Mouse (Mus musculus) embryonic facial prominence, embryonic 12.5 days (tissue): ENCODE results near the gene Bicdl1. TPM values are rescaled to one million over a fixed set of nuclear protein-coding genes. Genes with fewer than 3 reads are reported as not detected.
"Not testable (repeated sequence)": the region's sequence is repeated elsewhere in the genome, so short reads cannot be mapped to it uniquely, and the experiment has no call there.

Source experiments
- ATAC-seq: fragments of 200-750 bp; cut with Nextera tagmentation; 2 replicates; pipeline ENCODE4 v1.8.0; 2017; ENCODE audit not compliant: insufficient number of reproducible peaks, insufficient read depth, low FRiP score, low TSS enrichment
- H3K27ac ChIP-seq: fragments of 300-500 bp; sonication (generic); 2 replicates; pipeline ENCODE4 v1.5.1; 2016; ENCODE audit warnings: mild to moderate bottlenecking
- H3K27me3 ChIP-seq: fragments of 300-500 bp; sonication (generic); 2 replicates; pipeline ENCODE4 v1.6.1; 2016; ENCODE audit warnings: mild to moderate bottlenecking, moderate library complexity
- H3K36me3 ChIP-seq: fragments of 300-500 bp; sonication (generic); 2 replicates; pipeline ENCODE4 v1.6.1; 2016; ENCODE audit warnings: mild to moderate bottlenecking
- H3K4me1 ChIP-seq: fragments of 300-500 bp; sonication (generic); 2 replicates; pipeline ENCODE4 v1.6.1; 2016
- H3K4me2 ChIP-seq: fragments of 300-500 bp; sonication (generic); replicated peaks from 2 replicates; pipeline ENCODE4 v1.6.1; 2016; ENCODE audit warnings: mild to moderate bottlenecking, moderate library complexity
- H3K4me3 ChIP-seq: fragments of 300-500 bp; sonication (generic); 2 replicates; pipeline ENCODE4 v1.5.1; 2016; ENCODE audit warnings: mild to moderate bottlenecking
- H3K9ac ChIP-seq: fragments of 300-500 bp; sonication (generic); 2 replicates; pipeline ENCODE4 v1.6.1; 2016; ENCODE audit warnings: mild to moderate bottlenecking, moderate library complexity
- H3K9me3 ChIP-seq: fragments of 300-500 bp; sonication (generic); 2 replicates; pipeline ENCODE4 v1.6.1; 2016; ENCODE audit warnings: mild to moderate bottlenecking, moderate library complexity
- WGBS: fragments of 180-500 bp; shearing (Covaris S2); methylation state at CpG from one replicate; pipeline ENCODE4 v1.1.7; 2016; 5-methylcytosine and 5-hydroxymethylcytosine counted together
- polyA plus RNA-seq: library from polyadenylated mRNA; unstranded; fragments of >200 nt; fragmentation: Nextera tagmentation; extraction: Ambion mirVana; gene quantifications from 2 replicates; pipeline ENCODE4 v1.2.1, GENCODE M21; 2016

The Bicdl1 gene
- polyA plus RNA-seq, 1 experiment from 2014 or later: 12.4 TPM

DNA sequence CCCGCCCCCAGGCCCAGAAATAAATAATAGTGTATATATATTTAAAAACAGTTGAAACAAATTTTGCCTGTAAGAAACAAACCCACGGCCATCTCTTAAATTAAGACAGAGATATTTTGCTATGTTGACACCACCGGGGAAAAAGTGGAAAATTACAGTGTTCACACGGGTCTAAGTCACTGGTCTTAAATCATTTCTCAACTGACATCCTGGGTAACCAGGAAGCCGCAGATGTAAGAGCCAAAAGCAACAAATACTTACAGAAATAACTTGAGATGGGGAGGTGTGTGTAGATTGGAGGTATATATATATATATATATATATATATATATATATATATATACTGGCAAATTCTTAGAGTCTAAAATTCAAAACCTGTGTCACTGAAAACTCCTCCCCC is 21.5 kb upstream of the Bicdl1 start:
- ATAC-seq: no peak
- no peaks in the 10 kb centered on the region for H3K9me3 ChIP-seq
- no peak overlapping the region for H3K4me3 ChIP-seq
- 79% methylated on average over 5 of the region's 5 CpGs for WGBS
- no peaks in the 10 kb centered on the region for H3K36me3 ChIP-seq
- H3K27me3 ChIP-seq: no peaks in the 10 kb centered on the region
- H3K4me2 ChIP-seq: no peak overlapping the region
- H3K4me1 ChIP-seq: no peaks in the 10 kb centered on the region
- H3K9ac ChIP-seq: no peak overlapping the region
- H3K27ac ChIP-seq: no peak overlapping the region

DNA sequence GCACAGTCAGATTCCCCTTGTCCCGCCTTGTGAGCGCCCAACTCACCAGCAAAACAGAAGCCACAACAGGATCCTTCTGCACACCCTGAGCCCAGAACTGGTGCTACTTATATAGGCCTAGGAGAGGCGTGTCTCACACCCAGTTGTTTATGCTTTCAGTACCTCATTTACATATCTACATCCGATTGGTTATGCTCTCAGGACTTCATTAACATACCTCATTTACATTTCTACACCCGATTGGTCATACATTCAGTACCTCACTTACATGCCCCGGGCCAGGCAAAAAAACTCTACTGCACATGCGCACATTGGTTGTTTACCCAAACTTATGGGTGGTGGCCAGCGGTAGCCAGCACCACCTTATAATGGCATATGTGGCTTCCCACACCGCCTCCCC is 20.5 kb upstream of the Bicdl1 start:
- H3K9me3 ChIP-seq, H3K27ac ChIP-seq, H3K36me3 ChIP-seq, H3K4me3 ChIP-seq, H3K4me2 ChIP-seq, H3K9ac ChIP-seq, H3K4me1 ChIP-seq, ATAC-seq, H3K27me3 ChIP-seq: not testable (repeated sequence)
- 87% methylated on average over 9 of the region's 9 CpGs for WGBS

DNA sequence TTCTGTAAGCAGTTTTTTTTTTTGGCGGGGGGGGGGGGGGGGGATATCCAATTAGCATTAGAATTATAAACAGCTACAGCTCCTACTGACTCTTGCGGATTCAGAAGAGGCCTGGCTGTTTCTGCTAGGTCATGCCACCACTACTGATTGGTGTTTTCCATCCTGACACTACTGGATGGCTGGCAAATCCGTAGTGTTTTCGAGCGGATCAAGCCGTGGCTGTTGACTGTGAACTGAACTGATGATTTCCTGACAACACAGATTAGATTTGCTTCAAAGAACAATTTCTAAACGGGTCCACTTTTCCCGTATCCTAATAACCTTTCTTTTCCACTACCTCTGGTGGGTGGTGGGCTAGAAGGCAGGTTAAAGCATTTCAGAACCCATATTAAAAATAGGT is 16.9 kb upstream of the Bicdl1 start:
- Histone ChIP-seq H3K9ac (no peak overlapping the region), H3K9me3 (no peaks in the 10 kb centered on the region), H3K4me3 (no peak overlapping the region), H3K4me2 (no peak overlapping the region), H3K27ac (no peak overlapping the region), H3K27me3 (no peaks in the 10 kb centered on the region), H3K36me3 (no peaks in the 10 kb centered on the region), H3K4me1 (no peaks in the 10 kb centered on the region)
- no peak for ATAC-seq
- WGBS: 54% methylated on average over 8 of the region's 8 CpGs

DNA sequence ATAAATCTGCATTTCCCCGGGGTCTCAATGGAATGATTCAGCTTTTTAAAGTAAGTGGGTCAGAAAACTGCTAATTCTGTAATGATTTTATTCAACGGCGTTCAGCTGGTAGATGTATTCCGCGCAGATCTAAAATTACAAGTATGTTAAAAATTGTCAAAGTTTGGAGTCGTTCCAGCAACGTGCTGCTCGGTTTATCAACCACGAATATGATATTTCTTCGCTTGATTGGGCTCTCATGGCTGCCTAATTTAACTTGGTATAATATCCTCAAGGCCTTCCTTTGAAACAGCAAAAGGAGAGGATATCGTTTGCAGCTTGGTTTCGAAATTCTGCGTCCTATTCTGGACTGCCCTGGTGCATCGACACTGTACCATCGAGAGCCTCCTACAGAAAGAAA is 13.9 kb upstream of the Bicdl1 start:
- no peaks in the 10 kb centered on the region for H3K36me3 ChIP-seq
- H3K4me2 ChIP-seq: no peak overlapping the region
- no peak overlapping the region for H3K4me3 ChIP-seq
- no peak overlapping the region for H3K9ac ChIP-seq
- no peak overlapping the region for H3K27ac ChIP-seq
- H3K27me3 ChIP-seq: no peaks in the 10 kb centered on the region
- WGBS: 69% methylated on average over 15 of the region's 15 CpGs
- H3K4me1 ChIP-seq: no peaks in the 10 kb centered on the region
- no peaks in the 10 kb centered on the region for H3K9me3 ChIP-seq
- ATAC-seq: no peak

DNA sequence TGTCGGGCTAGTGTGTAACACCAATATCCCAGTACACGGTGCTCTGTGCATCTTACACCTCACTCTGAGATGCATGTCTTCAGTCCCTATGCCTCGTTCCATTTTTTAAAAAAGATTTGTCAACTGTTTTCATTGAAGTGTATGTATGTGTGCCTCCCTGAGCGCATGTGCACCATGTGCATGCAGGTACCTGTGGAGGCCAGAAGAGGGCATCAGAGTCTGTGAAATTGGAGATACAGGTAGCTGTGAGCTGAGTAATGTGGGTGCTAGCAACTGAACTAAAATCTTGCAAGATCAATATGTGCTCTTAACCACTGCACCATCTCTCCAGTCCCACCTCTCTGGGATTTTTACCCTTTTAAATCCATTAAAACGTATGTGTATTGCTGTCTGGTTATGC is 6.6 kb upstream of the Bicdl1 start:
- WGBS: 89% methylated on average over 5 of the region's 5 CpGs
- Histone ChIP-seq H3K27ac (no peak overlapping the region), H3K4me3 (no peak overlapping the region), H3K27me3 (peaks cover 6% of the 10 kb centered on the region), H3K4me1 (no peaks in the 10 kb centered on the region), H3K9ac (no peak overlapping the region), H3K36me3 (no peaks in the 10 kb centered on the region), H3K9me3 (no peaks in the 10 kb centered on the region), H3K4me2 (no peak overlapping the region)
- no peak for ATAC-seq

DNA sequence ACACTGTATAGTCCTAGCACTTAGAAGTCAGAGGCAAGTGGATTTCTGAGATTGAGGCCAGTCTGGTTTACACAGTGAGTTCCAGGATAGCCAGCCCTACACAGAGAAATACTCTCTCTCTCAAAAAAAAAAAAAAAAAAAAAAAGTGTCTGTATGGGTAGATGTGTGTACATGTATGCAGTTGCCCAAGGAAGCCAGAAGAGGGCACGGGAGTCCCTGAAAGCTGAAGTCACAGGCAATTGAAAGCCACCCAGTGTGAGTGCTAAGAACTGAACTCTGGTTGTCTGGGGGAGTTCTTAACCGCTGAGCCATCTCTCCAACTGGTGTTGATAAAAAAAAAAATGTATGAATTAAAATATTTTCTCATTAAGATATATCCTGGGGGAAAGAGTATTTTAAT is 3.1 kb upstream of the Bicdl1 start:
- Histone ChIP-seq H3K9ac (no peak overlapping the region), H3K36me3 (no peaks in the 10 kb centered on the region), H3K9me3 (no peaks in the 10 kb centered on the region), H3K4me2 (no peak overlapping the region), H3K4me3 (no peak overlapping the region), H3K4me1 (peaks cover 7% of the 10 kb centered on the region; the same call in 1 of the 2 replicates), H3K27me3 (peaks cover 26% of the 10 kb centered on the region), H3K27ac (no peak overlapping the region)
- no peak for ATAC-seq
- WGBS: 82% methylated on average over 2 of the region's 2 CpGs

DNA sequence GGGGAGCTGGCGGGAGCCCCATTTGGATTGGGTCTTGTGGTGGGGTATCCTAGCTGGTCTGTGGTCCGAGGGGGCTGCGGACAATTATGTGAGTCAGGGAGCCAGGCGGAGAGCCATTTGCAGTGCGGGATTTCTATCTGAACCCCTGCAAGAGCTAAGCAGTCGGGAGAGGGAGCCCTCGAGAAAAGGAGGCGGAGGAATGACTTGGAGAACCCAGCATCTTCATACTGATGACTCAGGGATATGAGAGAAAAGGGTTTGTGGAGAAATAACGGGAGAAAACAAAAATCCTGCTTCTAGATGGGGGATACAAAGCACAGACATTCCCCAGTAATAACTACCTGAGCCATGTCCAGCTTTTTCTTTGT is 1.4 kb upstream of the Bicdl1 start:
- Histone ChIP-seq H3K4me1 (peaks cover 7% of the 10 kb centered on the region; the same call in 1 of the 2 replicates), H3K9ac (no peak overlapping the region)

DNA sequence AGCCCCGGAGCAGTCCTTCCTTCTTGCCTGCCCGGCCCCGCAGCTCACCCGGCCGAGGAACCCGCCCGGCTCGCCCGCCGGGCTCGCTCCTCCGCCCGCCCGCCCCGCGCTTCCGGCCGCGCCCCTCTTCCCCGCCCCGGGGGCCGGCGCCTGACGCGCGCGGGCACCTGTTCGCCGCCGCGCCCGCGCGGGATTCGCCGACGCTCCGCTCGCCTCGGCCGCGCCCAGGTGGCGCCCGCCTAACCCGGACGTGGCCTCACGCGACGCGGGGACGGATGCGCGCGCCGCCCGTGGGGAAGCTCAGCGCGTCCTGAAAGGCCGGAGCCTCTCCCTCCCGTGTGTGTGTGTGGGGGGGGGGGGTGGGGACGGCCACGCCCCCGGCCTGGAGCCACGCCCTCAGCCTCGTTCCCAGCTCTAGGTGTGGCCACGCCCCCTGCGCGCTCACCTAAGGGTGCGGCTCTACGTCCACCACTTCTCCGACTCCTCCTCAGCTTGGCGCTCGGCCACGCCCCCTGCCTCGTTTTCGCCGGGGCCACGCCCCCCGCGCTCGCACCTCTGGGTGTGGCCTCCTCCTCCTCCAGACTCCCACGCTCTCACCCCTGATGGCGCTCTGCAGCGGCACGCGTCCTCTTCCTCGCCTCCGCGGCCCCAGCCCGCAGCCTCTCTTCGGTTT is 891 bp upstream of the Bicdl1 start:
- 1% methylated on average over 82 of the region's 91 CpGs for WGBS
- Histone ChIP-seq H3K4me1 (peaks cover 7% of the 10 kb centered on the region; the same call in 1 of the 2 replicates), H3K9ac (peak overlapping the region; percentile 44), H3K36me3 (no peaks in the 10 kb centered on the region), H3K4me3 (peak overlapping the region; percentile 57), H3K9me3 (no peaks in the 10 kb centered on the region), H3K27ac (0 out of 2 replicates have a peak overlapping the region, but pooled peaks have one; percentile 46), H3K4me2 (peak overlapping the region; percentile 99), H3K27me3 (peaks cover 32% of the 10 kb centered on the region)
- ATAC-seq: peak; percentile 83

More for the DNA sequence above, 1.4 kb upstream of the Bicdl1 start:
- WGBS: 0% methylated on average over 9 of the region's 9 CpGs
- peaks cover 32% of the 10 kb centered on the region for H3K27me3 ChIP-seq
- peak overlapping the region; percentile 99 for H3K4me2 ChIP-seq
- no peaks in the 10 kb centered on the region for H3K9me3 ChIP-seq
- no peak; the same call in 1 of the 2 replicates for ATAC-seq
- H3K36me3 ChIP-seq: no peaks in the 10 kb centered on the region
- H3K4me3 ChIP-seq: peak overlapping the region; percentile 57
- H3K27ac ChIP-seq: no peak overlapping the region

DNA sequence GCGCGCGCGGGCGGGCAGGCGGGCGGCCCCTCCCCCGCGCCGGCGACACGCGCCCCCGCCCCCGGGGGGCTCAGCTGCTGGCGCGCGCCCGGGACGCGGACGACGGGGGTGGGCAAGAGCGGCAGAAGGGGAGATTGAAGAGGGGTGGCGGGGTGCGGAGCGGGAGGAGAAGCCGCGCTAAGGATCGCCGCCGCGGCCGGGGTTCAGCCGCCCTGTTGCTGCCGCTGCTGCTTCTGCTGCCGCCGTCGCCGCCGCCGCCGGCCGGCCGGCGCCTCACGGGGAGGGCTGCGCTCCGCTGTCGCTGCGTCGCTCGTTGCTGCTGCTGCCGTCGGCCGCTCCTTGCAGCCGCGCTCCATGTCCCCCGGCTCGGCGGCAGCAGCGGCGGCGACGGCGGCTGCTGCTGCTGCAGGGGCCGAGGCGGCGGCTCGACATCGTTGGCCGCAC is 333 bp upstream of the Bicdl1 start:
- no peak for ATAC-seq
- peak overlapping the region; percentile 99 for H3K4me2 ChIP-seq
- peaks cover 32% of the 10 kb centered on the region for H3K27me3 ChIP-seq
- H3K4me1 ChIP-seq: peaks cover 7% of the 10 kb centered on the region; the same call in 1 of the 2 replicates
- H3K4me3 ChIP-seq: peak overlapping the region; percentile 57
- peak overlapping the region; percentile 44 for H3K9ac ChIP-seq
- 0 out of 2 replicates have a peak overlapping the region, but pooled peaks have one; percentile 46 for H3K27ac ChIP-seq
- H3K36me3 ChIP-seq: no peaks in the 10 kb centered on the region
- H3K9me3 ChIP-seq: no peaks in the 10 kb centered on the region
- under 1% methylated on average over 41 of the region's 72 CpGs for WGBS

DNA sequence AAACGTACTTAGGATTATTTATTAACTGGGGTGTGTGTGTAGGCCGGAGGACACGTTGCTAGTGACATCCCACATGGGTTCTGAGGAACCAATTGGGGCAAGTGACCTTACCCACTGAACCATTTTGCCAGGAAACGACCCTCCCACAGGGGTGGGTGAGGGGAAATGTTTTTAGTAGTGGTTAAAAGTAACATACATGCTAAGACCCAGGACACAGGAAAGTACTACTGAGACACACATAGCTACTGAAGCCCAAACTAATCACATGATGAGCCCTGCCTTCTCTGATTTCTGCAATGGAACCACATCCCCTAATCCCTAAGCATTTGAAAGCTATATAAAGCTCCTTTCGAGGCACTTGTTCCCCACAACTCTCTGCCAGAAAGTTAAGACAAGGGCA is 1.1 kb downstream of the Bicdl1 start:
- H3K4me3 ChIP-seq: peak overlapping the region; percentile 57
- ATAC-seq: no peak
- no peaks in the 10 kb centered on the region for H3K9me3 ChIP-seq
- peaks cover 7% of the 10 kb centered on the region; the same call in 1 of the 2 replicates for H3K4me1 ChIP-seq
- WGBS: 59% methylated on average over 5 of the region's 5 CpGs
- no peak overlapping the region for H3K9ac ChIP-seq
- H3K4me2 ChIP-seq: peak overlapping the region; percentile 99
- H3K27me3 ChIP-seq: peaks cover 32% of the 10 kb centered on the region
- H3K36me3 ChIP-seq: no peaks in the 10 kb centered on the region
- H3K27ac ChIP-seq: no peak overlapping the region

DNA sequence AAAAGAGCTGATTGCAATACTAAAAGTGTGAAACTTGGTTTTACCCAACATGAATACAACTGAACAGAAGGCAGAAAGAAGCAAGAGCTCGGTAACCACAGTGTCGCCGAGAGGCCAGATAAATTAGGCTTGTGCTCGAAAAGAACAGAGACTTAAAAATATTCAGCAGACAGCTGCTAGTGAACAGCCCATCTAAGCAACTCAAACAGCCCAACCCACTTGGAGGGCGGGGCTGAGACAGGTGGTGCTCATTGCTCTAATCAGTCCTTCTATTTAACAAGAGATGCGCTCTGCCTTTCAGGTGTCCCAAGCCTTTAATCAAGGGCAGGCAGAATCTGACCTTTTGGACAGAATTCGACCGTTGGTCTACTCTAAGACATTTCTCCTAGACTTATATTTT is 4.8 kb downstream of the Bicdl1 start:
- no peaks in the 10 kb centered on the region for H3K9me3 ChIP-seq
- peaks cover 22% of the 10 kb centered on the region for H3K27me3 ChIP-seq
- H3K9ac ChIP-seq: no peak overlapping the region
- no peak overlapping the region for H3K4me3 ChIP-seq
- no peak overlapping the region for H3K4me2 ChIP-seq
- H3K27ac ChIP-seq: no peak overlapping the region
- no peak for ATAC-seq
- H3K4me1 ChIP-seq: peaks cover 7% of the 10 kb centered on the region; the same call in 1 of the 2 replicates
- no peaks in the 10 kb centered on the region for H3K36me3 ChIP-seq
- WGBS: 78% methylated on average over 8 of the region's 8 CpGs

DNA sequence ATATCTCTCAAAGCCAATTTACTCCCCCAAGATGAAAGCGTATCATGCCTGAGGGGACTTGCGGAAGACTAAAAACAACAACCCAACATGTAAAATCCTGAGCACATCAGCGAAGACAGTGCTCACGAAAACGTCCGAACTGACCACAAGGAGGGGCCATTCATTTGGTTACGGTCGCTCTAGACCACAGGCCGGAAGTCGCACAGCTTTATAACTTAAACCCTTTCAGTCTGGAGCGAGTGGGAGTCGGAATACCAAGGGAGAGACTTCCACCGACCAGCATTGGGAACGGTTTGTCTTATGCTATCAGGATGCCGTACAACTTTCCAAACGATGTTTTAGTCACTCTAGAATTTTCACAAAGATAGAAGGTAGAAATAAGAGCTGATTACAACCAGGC is 5.4 kb downstream of the Bicdl1 start:
- Histone ChIP-seq H3K9ac (no peak overlapping the region), H3K9me3 (no peaks in the 10 kb centered on the region), H3K4me1 (peaks cover 6% of the 10 kb centered on the region; the same call in 1 of the 2 replicates), H3K27ac (no peak overlapping the region), H3K27me3 (peaks cover 20% of the 10 kb centered on the region), H3K4me3 (no peak overlapping the region), H3K36me3 (no peaks in the 10 kb centered on the region), H3K4me2 (no peak overlapping the region)
- 77% methylated on average over 16 of the region's 16 CpGs for WGBS
- ATAC-seq: no peak
